Mouse (Mus musculus) MEL (cell line): ENCODE data around the gene Trpv6. TPM values are rescaled to one million over a fixed set of nuclear protein-coding genes. Genes with fewer than 3 reads are reported as not detected.

Experiments used
- DNase-seq: peaks from one replicate; pipeline ENCODE4 v3.0.0; 2011; ENCODE audit warnings: low read depth, low spot score
- H3K27ac ChIP-seq: 2 replicates; pipeline ENCODE4 v1.5.1; 2012; ENCODE audit warnings: low read depth, mild to moderate bottlenecking, control low read depth, low read length, moderate library complexity; ENCODE audit not compliant: control insufficient read depth
- H3K27me3 ChIP-seq, 2 experiments: fragments of 150-350 bp in 1 of 2; sonication (generic) in 1 of 2; 2 replicates each; pipeline ENCODE4 v1.6.1; 2012; ENCODE audit warnings: low read length in 2 of 2, mild to moderate bottlenecking in 2 of 2, improper control_type of control experiment in 1 of 2, moderate library complexity in 1 of 2; ENCODE audit not compliant: insufficient read depth in 2 of 2, control insufficient read depth in 1 of 2
- H3K36me3 ChIP-seq, 2 experiments: 2 replicates each; pipeline ENCODE4 v1.6.1; 2012 to 2014; ENCODE audit warnings: low read length in 2 of 2, improper control_type of control experiment in 1 of 2, inconsistent platforms in 1 of 2, mild to moderate bottlenecking in 1 of 2; ENCODE audit not compliant: insufficient read depth in 2 of 2, control insufficient read depth in 1 of 2
- H3K4me1 ChIP-seq, 2 experiments: fragments of 150-350 bp in 1 of 2; sonication (generic) in 1 of 2; 2 replicates each; pipeline ENCODE4 v1.6.1; 2012; ENCODE audit warnings: low read length in 2 of 2, improper control_type of control experiment in 1 of 2, mild to moderate bottlenecking in 1 of 2; ENCODE audit not compliant: insufficient read depth in 2 of 2, control insufficient read depth in 1 of 2
- H3K4me3 ChIP-seq, 2 experiments: fragments of 150-350 bp in 1 of 2; sonication (generic) in 1 of 2; 2 replicates each; pipeline ENCODE4 v1.5.1; 2012; ENCODE audit warnings: low read depth in 2 of 2, low read length in 2 of 2, mild to moderate bottlenecking in 2 of 2, moderate library complexity in 2 of 2, control low read depth in 1 of 2, improper control_type of control experiment in 1 of 2; ENCODE audit not compliant: control insufficient read depth in 1 of 2, insufficient read depth in 1 of 2
- H3K79me2 ChIP-seq: 2 replicates; pipeline ENCODE4 v1.6.1; 2012; ENCODE audit warnings: mild to moderate bottlenecking, low read length, moderate library complexity; ENCODE audit not compliant: control insufficient read depth, poor library complexity, insufficient read depth
- H3K9ac ChIP-seq: 2 replicates; pipeline ENCODE4 v1.6.1; 2012; ENCODE audit warnings: low read depth, mild to moderate bottlenecking, control low read depth, low read length, moderate library complexity; ENCODE audit not compliant: control insufficient read depth, poor library complexity, severe bottlenecking
- H3K9me3 ChIP-seq: fragments of 150-350 bp; sonication (generic); replicated peaks from 2 replicates; pipeline ENCODE4 v1.6.1; 2012; ENCODE audit warnings: mild to moderate bottlenecking, low read length, improper control_type of control experiment, moderate library complexity; ENCODE audit not compliant: insufficient read depth
- BHLHE40 ChIP-seq: IDR thresholded peaks from 2 replicates; pipeline ENCODE4 v1.6.1; 2012; ENCODE audit warnings: low read depth, mild to moderate bottlenecking, inconsistent platforms, low read length, improper control_type of control experiment, borderline replicate concordance
- ELF1 ChIP-seq: IDR thresholded peaks from 2 replicates; pipeline ENCODE4 v1.6.1; 2014; ENCODE audit warnings: low read depth, mild to moderate bottlenecking, inconsistent platforms, low read length, improper control_type of control experiment, moderate library complexity
- EP300 ChIP-seq, 2 experiments: IDR thresholded peaks; 2 replicates each; pipeline ENCODE4 v1.6.1; 2011; ENCODE audit warnings: improper control_type of control experiment in 2 of 2, low read length in 2 of 2, low read depth in 1 of 2, mild to moderate bottlenecking in 1 of 2
- ETS1 ChIP-seq: IDR thresholded peaks from 2 replicates; pipeline ENCODE4 v1.6.1; 2012; ENCODE audit warnings: low read depth, mild to moderate bottlenecking, inconsistent platforms, low read length, improper control_type of control experiment, moderate library complexity
- GATA1 ChIP-seq: IDR thresholded peaks from 2 replicates; pipeline ENCODE4 v1.6.1; 2011; ENCODE audit warnings: low read depth, low read length, improper control_type of control experiment
- HCFC1 ChIP-seq: IDR thresholded peaks from 2 replicates; pipeline ENCODE4 v1.6.1; 2012; ENCODE audit warnings: low read depth, mild to moderate bottlenecking, inconsistent platforms, low read length, improper control_type of control experiment, moderate library complexity
- JUND ChIP-seq: IDR thresholded peaks from 2 replicates; pipeline ENCODE4 v1.6.1; 2011; ENCODE audit warnings: low read depth, mild to moderate bottlenecking, improper control_type of control experiment, low read length
- KAT2A ChIP-seq: conservative IDR thresholded peaks from 2 replicates; pipeline ENCODE4 v1.6.1; 2012; ENCODE audit warnings: low read depth, low read length, improper control_type of control experiment, inconsistent platforms
- MAX ChIP-seq: IDR thresholded peaks from 2 replicates; pipeline ENCODE4 v1.6.1; 2011; ENCODE audit warnings: low read length, improper control_type of control experiment
- MAZ ChIP-seq: IDR thresholded peaks from 2 replicates; pipeline ENCODE4 v1.6.1; 2012; ENCODE audit warnings: low read depth, mild to moderate bottlenecking, inconsistent platforms, low read length, improper control_type of control experiment
- MXI1 ChIP-seq: IDR thresholded peaks from 2 replicates; pipeline ENCODE4 v1.6.1; 2011; ENCODE audit warnings: mild to moderate bottlenecking, low read depth, low read length, improper control_type of control experiment
- RAD21 ChIP-seq: IDR thresholded peaks from 2 replicates; pipeline ENCODE4 v1.6.1; 2011; ENCODE audit warnings: mild to moderate bottlenecking, low read depth, low read length, improper control_type of control experiment
- RCOR1 ChIP-seq: IDR thresholded peaks from 2 replicates; pipeline ENCODE4 v1.6.1; 2012; ENCODE audit warnings: low read depth, mild to moderate bottlenecking, inconsistent platforms, low read length, improper control_type of control experiment
- SIN3A ChIP-seq: IDR thresholded peaks from 2 replicates; pipeline ENCODE4 v1.6.1; 2012; ENCODE audit warnings: low read length, improper control_type of control experiment, inconsistent platforms
- SMC3 ChIP-seq: IDR thresholded peaks from 2 replicates; pipeline ENCODE4 v1.6.1; 2011; ENCODE audit warnings: low read depth, low read length, improper control_type of control experiment
- TCF12 ChIP-seq: IDR thresholded peaks from 2 replicates; pipeline ENCODE4 v1.6.1; 2014; ENCODE audit warnings: low read depth, mild to moderate bottlenecking, inconsistent platforms, low read length, improper control_type of control experiment, moderate library complexity
- USF1 ChIP-seq: IDR thresholded peaks from 2 replicates; pipeline ENCODE4 v1.6.1; 2014; ENCODE audit warnings: low read depth, mild to moderate bottlenecking, inconsistent platforms, low read length, improper control_type of control experiment, moderate library complexity
- USF2 ChIP-seq, 2 experiments: IDR thresholded peaks; 2 replicates each; pipeline ENCODE4 v1.6.1; 2011 to 2012; ENCODE audit warnings: improper control_type of control experiment in 2 of 2, low read length in 2 of 2, borderline replicate concordance in 1 of 2, inconsistent platforms in 1 of 2, low read depth in 1 of 2, mild to moderate bottlenecking in 1 of 2; ENCODE audit not compliant: insufficient read depth in 1 of 2
- ZMIZ1 ChIP-seq: IDR thresholded peaks from 2 replicates; pipeline ENCODE4 v1.6.1; 2012; ENCODE audit warnings: low read depth, mild to moderate bottlenecking, inconsistent platforms, low read length, improper control_type of control experiment, moderate library complexity
- polyA plus RNA-seq, 2 experiments: library from polyadenylated mRNA; stranded (reverse) in 1 of 2; unstranded in 1 of 2; fragments of >175 nt in 1 of 2; fragments of >200 nt in 1 of 2; gene quantifications; 2 replicates each; pipeline versions ENCODE4 v1.2.1 to v1.2.4; 2012; ENCODE audit warnings: low replicate concordance in 2 of 2, low read depth in 1 of 2; ENCODE audit not compliant: insufficient read length in 2 of 2, insufficient read depth in 1 of 2, missing spikeins in 1 of 2
- total RNA-seq: library from RNA; depleted of rRNA; stranded (reverse); fragments of 300-350 nt; gene quantifications from 2 replicates; pipeline ENCODE4 v1.2.3, GENCODE M21; 2012

Trpv6 gene
- total and polyA plus RNA-seq, 3 experiments = not detected

DNA sequence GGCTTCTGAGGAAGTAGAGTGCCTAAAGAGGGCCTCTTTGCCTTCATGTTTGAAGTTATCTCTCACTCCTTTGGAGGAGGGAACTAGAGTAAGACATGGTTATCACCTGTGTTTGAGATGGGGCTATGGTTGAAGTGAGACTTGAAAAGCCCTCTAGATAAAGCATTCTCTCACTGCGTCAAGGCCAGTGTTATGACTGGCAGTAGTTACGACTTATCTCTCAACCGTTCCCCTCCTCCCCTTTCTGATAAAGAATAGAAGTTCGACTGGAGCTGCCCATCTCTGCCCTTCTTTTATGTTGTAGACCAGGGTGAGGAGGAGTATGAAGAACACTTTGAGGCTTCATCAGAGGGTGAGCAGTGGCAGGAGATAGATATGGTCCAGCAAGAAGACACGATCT is 48.7 kb upstream of the Trpv6 start:
- H3K4me1 ChIP-seq = peaks cover 19 to 20% of the 10 kb centered on the region in 2 experiments

DNA sequence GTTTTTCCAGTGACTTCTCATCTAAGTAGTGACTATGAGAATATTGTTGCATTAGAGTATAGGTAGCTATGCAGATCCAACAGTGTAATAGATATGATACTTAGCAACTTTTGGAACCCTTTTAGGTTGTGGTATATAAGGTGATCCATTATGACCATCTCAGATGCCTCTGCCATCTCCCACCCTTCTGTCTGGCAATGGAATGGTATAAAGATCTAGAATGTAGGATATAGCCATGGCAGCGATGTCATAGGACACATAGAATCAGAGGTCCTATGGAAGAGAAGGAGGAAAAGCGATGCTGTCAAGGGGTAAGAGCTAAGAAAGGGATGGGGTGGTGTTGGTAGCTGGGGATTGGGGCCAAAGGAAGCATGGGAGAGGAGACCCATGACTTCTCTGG is 47.9 kb upstream of the Trpv6 start, which contains the start of gene Llcfc1:
Gene Llcfc1, plus strand, starts transcription at position 301 of the 400 bp plus-strand sequence.
- Histone ChIP-seq H3K9me3 (no peaks in the 10 kb centered on the region), H3K4me3 (no peak within 1 kb of the TSS), H3K9ac (no peak within 1 kb of the TSS)
- TF ChIP-seq ETS1 = no peak
- no peak for TF ChIP-seq KAT2A
- 0 out of 2 replicates have a peak, but pooled peaks have one; percentile 4 for TF ChIP-seq ZMIZ1
- TF ChIP-seq SIN3A = no peak
- TF ChIP-seq, all 39 proteins: peak for 1
- H3K36me3 ChIP-seq = peaks cover 18% of the 10 kb centered on the region in 2 experiments
- no peak for DNase-seq
- H3K79me2 ChIP-seq = no peaks in the 10 kb centered on the region
- H3K4me1 ChIP-seq = peaks cover 19 to 20% of the 10 kb centered on the region in 2 experiments
- H3K27me3 ChIP-seq = no peaks in the 10 kb centered on the region
- peak within 1 kb of the TSS; percentile 68 for H3K27ac ChIP-seq

More for the DNA sequence above, 48.7 kb upstream of the Trpv6 start:
- no peaks in the 10 kb centered on the region for H3K9me3 ChIP-seq
- DNase-seq = peak; percentile 67
- H3K27me3 ChIP-seq = no peaks in the 10 kb centered on the region
- TF ChIP-seq MAX (0 out of 2 replicates have a peak, but pooled peaks have one; percentile 38), HCFC1 (no peak; the same call in 1 of the 2 replicates), MAZ (peak; percentile 70), BHLHE40 (peak; percentile 43; the same call in 1 of the 2 replicates), GATA1 (peak; percentile 90), EP300 (IDR thresholded peaks at IDR 0.05; ENCODE audit: low read depth in 1 of 2, low read length in 2 of 2) (peak; percentile 78 to 87), RAD21 (no peak), MXI1 (peak; percentile 47; the same call in 1 of the 2 replicates), SIN3A (peak; percentile 64), JUND (no peak), USF1 (no peak), ETS1 (peak; percentile 81), RCOR1 (peak; percentile 50), ELF1 (0 out of 2 replicates have a peak, but pooled peaks have one; percentile 10), SMC3 (no peak), TCF12 (peak; percentile 68; the same call in 1 of the 2 replicates), USF2 (IDR thresholded peaks at IDR 0.05; ENCODE audit: borderline replicate concordance in 1 of 2, insufficient read depth in 1 of 2, low read depth in 1 of 2, low read length in 2 of 2) (no peak)
- H3K36me3 ChIP-seq = peaks cover 18 to 24% of the 10 kb centered on the region in 2 experiments
- no peak overlapping the region for H3K4me3 ChIP-seq
- no peak overlapping the region for H3K9ac ChIP-seq
- H3K79me2 ChIP-seq = no peaks in the 10 kb centered on the region
- H3K27ac ChIP-seq = peak overlapping the region; percentile 68
